Mouse (Mus musculus): Measurements from ENCODE around the gene Il4ra.
A peak's percentile ranks its signal among the peaks of the same experiment; 100 is the strongest.

Gene Il4ra

DNA sequence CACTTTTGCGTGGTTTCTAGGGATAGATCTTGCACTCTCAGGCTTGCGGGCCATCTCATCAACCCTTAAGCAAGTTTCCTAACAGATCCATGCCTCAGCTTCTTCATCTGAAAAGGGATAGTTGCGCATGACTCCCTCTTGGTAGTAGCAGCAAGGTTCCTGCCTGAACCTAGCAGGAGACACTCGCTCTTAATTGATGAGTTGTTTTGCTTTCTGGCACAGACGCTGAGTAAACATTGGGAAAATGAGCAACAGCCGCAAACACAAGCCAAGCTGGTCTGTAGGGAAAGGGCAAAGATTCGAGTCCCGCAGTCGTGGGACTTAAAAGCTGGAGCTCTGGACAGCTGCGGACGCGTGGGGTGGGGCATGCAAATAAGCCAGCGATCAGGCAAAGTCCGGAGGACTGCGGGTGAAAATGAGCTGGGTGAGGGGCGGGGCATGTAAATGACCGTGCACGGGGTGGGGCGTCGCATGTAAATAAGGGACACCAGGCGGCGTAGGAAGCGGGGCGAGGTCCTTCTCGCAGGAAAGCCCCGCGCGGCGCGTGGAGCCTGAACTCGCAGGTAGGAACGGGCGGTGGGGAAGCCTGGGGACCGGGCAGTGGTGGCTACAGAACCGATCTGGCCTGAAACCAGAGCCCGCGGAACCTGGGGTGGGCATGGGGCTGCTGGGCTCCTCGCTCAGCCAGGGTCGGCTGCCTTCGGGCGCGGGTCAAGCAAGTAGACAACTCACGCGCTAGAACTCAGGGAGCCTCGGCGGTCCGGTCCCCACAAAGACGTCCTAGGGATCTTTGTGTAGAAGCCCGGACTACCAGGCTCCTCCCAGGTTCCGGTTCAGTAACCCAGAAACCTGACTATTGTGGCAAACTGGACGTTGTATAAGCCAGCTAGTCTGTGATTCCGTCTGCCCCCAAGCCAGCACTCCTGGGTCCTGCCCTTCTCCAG is at the start of gene Il4ra:
Il4ra (plus strand) TSS at position 355 of the 944 bp plus-strand sequence.
- DNase-seq (ENCODE audit: low read depth, low spot score): peak; percentile 78

DNA sequence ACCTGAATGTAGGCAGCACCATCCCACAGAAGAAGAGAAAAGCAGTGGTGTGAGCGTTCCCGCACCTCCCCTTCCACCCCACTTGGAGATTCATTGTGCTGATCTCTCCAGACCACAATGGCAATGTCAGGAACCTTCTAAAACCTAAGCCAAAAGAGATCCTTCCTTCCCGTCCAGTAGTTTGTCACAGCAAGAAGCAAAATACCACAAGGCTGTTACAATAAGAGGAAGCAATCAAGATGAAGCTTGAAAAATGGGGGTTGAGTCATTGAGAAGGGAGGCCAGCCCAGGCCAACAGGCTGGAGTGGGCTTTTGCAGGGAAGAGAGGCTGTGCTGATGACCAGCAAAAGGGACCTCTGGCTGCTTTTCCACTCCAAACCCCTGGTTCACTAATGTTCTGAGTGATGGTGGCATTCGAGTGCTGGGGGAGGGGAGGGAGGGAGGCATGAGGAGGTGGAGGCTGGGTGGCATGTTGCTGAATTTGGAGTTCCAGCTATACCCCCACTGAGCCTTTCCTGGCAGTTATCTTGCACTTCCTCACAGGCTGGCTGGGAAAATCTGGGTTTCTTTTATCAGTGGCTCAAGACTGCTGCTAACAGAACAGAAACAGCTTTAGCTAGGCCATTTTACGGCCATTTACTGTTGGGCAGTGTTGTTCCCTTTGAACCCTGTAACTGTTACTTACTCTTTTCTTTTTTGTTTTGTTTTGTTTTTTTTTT is 48.4 kb upstream of the Il4ra start:
- DNase-seq (ENCODE audit: low read depth, low spot score): no peak

DNA sequence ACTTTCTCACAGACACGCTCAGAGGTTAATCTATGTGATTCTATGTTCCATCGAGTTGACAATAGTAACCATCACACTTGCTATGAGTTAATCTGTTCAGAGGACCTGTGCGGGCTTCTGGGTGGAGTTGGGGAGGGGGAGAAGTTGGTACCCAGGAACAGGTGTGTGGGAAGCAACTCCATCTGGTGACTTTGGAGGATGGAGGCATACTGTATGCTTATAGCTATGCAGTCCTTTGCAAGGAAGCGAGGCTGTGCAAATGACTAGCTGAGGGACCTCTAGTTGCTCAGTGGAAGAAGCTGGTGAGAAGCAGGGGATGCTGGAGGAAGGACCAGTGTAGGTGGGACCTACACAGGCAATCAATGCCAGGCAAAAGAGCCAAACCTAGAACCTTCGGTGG is 47.3 kb upstream of the Il4ra start:
- DNase-seq (ENCODE audit: low read depth, low spot score): no peak

DNA sequence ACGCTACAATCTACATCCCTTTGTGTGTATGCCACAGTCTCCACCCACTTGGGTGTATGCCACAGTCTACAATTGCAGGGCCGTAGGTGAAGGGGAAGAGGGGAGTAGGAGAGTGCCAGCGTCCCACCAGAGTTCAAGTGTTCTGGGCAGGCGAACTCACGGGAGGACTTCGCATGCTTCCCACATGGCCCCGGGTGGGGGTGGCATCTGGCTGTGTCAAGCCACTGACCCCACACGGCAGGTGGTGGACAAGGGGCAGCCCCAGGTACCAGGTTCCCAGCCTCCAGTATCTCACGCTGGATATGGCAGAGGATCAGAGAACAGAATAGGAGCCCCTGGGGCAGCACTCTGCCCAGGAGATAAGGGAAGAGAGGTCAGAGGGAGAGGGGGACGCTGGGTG is 46.4 kb upstream of the Il4ra start:
- no peak for DNase-seq (ENCODE audit: low read depth, low spot score)

DNA sequence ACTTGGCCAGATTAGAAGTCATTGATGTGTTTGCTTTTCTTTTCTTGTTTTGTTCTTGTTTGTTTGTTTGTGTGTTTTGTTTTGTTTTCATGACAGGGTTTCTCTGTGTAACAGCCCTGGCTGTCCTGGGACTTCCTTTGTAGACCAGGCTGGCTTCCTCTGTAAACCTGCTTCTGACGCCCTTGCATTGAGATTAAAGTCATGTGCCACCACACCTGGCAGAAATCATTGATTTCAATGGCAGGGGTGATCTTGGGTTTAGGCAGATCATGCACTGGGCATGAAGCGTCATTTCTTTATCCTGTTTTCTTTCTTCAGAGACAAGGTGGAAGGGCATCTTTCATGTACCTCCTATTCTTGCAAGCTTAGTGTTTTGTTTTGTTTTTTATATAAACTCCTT is 44.6 kb upstream of the Il4ra start:
- no peak for DNase-seq (ENCODE audit: low read depth, low spot score)

DNA sequence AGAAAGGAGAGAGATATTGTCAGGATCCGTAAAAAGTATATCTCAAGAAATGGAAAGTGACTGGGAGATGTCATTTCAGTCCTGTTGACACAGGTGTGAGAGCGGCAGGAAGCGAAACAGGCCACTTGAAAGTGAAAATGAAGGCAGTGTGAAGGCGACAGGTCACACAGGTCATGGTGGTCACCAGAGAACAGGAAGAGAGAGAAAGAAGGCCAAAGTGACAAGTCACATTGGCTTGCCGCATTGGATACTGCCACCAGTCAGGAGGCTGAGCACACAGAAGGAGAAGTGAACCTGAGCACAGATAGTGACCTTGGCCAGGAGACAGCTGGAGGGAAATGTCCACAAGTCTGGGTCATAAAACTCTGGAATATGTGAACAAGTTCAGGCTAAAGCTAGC is 40.5 kb upstream of the Il4ra start:
- DNase-seq (ENCODE audit: low read depth, low spot score): no peak

DNA sequence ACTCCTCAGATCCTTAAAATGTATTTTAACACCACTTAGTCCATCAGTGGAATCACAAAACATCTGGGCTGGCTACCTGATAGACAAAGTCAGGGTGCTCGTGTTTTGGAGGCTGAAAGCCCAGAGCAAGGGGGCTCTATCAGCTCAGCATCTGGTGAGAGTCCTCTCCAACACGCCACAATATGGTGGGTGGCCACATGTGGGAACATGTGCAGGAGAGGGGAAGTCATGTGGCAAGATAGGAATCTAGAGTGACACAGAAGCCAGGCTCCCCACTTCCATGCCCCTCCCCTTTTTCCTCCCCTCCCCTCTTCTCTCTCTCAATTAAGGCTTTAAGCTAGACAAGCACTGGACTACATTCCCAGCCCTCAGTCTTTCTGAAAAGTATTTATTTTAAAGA is 40.1 kb upstream of the Il4ra start:
- no peak for DNase-seq (ENCODE audit: low read depth, low spot score)

DNA sequence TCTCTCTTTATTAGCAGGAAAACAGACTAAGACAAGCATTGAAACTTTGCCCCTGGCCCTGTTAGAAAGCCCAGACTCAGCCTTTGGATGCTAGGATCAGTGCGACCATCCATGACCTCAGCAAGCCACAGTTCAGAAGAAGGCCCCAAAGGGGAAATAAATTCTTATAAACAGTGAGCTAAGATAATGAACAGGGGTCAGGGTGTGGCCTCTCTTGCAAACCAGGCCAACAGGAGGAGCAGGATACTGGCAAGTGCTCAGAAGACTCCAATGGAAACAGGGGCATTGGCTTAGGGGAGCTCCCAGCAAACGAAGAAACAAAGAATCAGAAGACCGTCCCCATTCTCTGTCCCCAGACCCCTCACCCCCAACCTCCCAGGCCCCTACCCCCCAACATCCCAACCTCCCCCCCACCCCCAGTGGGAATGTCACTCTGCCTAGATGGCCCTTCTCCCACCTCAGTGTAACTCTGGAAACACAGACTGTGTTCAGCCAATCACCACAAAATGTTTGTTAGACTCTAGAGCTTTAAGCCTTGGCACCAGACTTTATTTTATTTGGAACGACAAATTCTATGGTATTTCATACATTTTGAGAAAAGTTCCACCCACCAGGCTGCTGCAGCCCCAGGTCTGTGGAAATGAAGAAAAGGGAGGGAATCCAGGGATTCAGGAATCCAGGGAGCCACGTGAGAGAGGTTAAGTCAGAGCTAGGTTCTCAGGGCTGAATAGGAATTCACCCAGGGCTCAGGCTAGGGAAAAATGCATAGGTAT is 36.7 kb upstream of the Il4ra start:
- DNase-seq (ENCODE audit: low read depth, low spot score): no peak

DNA sequence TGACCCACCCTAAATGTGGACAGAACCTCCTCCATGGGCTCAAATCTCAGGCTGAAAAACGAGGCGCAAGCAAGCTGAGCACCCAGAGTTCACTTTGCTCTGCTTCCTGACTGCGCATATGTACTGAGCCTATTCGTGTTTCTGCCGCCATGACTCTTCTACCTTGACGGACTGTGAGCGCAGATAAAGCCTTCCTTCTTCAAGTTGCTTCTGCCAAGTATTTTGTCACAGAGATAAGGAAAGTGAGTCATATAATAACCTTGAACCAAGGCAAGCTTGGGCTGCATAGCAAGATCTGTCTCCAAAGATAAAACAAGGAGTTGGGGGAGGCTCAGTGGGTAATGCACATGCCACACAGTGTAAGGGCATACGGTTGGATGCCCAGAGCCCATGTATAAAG is 35.2 kb upstream of the Il4ra start:
- DNase-seq (ENCODE audit: low read depth, low spot score): no peak

DNA sequence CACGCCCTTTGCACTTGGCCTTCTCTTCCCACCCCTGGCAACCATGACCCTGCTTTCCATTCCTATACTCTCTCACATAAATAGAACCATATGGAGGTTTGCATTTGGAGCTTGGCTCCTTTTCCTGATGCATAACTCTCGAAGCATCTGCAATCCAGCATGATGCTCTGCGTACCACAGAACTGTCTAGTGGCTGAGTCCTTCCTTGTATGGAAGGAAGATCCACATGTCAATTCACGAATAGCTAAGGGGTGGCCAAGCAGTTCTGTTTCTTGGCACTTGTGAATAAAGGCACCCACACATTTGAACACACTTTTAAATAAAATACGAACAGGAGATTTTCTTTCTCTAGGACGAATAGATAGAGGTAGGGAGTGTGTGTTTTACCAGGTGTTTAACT is 34.5 kb upstream of the Il4ra start:
- no peak for DNase-seq (ENCODE audit: low read depth, low spot score)

DNA sequence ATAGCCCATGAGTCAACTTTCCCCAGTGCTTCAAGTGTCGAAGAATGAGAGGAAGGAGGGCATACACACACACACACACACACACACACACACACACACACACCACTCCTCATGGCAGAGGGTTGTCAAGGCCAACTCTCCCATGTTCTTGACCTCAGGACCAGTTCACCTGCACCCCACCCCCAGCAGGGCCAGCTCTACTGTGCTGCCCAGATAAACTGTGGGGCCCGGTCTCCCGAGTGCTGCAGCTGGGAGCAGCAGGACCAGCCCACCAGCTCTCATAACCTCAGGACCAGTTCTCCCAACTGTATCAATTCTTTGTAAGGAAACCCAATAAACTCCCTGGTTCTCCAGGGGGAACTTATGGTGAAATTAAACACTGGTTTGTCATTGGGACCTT is 32.2 kb upstream of the Il4ra start:
- DNase-seq (ENCODE audit: low read depth, low spot score): no peak

DNA sequence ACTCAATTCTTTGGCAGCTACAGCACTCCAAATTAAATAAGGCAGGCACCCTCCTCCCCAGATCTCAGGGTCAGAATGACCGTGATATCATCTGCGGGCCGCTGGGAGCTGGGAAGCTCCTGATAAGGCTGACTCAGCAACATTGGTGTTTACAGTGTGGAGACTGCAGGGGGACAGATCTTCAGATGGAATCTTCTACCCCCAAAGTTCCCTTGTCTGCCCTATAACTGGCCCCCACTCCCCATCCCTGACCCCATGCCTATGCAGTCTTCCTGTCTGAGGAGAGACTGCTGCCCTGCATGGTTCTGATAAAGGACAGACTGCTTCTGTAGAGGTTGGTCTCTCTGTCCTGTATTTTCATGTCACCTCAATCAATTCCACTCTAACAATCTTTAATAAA is 28.9 kb upstream of the Il4ra start:
- no peak for DNase-seq (ENCODE audit: low read depth, low spot score)

DNA sequence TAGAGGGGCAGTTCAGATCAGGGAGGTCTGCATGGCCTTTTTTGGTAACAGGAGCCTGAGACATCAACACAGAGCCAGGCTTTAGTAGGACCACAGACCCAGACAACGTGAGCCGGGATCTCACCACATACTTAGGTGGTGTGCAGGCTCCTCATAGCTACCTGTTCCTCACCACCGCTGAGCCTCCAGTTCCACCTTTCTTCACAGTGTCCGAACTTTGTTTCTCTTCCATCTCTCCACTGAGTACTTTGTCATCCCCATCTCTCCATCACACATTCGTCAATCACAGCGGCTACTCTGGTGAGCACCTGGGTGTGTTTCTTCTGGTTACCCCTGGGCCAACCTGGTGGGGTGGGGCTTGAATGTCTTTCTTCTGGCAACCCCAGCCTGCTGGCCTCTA is 24.7 kb upstream of the Il4ra start:
- no peak for DNase-seq (ENCODE audit: low read depth, low spot score)

DNA sequence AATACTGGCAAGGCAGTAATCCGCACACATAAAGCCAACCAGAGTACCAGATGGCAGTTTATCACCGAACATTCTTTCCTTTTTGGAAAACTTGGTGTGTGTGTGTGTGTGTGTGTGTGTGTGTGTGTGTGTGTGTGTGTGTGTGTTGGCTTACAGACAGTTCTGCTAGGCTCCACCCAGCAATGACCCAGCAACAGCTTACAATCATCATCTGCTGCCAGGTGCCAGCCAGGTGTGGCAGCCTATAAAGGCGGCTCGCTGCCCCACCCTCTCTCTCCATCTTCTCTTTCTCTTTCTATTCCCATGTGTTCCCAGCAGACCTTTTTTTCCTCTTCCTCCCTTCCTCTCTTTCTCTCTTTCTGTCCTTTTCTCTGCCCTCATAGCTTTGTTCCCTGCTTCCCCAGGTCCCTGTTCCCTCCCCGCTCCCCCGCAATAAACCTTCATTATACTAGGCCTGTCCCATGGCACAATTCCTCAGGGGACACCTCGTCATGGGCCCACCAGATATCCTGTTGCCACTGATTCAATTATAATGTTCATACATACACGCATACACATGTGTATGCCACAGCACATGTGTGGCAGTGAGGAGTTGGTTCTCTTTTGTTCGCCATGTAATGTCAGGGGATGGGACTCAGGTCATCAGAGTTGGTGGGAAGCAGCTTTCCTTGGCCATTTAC is 23.9 kb upstream of the Il4ra start:
- DNase-seq (ENCODE audit: low read depth, low spot score): no peak

DNA sequence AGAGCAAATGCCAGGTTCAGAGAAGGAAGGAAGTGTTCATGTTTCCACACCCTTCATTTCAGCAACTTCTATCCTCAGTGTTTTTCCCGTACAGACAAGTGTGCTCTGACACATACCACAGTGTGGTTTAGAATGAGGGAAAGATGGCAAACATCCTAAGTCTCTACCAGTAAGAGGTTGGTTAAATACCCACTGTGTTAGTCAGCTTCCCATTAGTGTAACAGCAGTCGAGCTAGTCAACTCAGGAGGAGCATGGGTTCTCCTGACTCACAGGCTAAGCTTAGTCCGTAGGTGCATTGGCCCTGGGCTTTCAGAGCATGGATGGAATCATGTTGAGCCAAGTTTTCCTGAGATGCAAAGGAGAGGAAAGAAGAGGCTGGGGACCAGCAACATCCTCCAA is 12.6 kb upstream of the Il4ra start:
- DNase-seq (ENCODE audit: low read depth, low spot score): no peak

DNA sequence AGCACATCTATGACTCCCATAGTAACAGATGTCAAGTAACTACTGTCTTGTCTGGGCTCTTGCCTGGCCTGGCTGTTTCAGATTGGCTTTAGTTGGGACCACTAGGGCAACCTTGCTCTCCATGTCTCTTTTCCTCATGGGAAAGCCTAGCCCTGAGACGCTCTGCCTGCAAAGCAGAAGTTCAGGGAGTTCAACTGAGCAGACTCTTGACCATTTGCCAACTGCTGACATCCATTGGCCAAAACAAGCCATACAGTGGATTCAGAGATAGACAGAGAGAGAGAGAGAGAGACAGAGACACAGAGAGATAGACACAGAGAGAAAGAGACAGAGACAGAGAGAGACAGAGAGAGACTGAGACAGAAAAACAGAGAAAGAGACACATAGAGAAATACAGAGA is 10.9 kb upstream of the Il4ra start:
- no peak for DNase-seq (ENCODE audit: low read depth, low spot score)

DNA sequence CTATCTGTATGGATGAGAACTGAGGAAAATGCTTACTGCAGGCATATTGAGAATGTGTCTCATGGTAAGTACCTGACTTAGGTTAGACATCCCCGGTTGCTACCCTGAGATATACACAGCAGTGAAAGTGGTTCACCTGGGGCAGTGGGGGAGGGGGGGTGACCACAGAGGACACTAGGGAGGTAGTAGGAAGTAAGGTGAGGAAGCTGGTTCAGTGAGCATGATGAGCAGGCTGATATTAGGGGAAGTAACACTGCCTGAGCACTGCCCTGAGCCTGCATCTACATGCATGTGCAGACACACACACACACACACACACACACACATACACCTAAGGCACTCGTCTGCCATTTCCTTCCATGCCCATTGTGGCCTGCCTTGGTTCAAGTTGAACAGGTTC is 10.1 kb upstream of the Il4ra start:
- no peak for DNase-seq (ENCODE audit: low read depth, low spot score)

DNA sequence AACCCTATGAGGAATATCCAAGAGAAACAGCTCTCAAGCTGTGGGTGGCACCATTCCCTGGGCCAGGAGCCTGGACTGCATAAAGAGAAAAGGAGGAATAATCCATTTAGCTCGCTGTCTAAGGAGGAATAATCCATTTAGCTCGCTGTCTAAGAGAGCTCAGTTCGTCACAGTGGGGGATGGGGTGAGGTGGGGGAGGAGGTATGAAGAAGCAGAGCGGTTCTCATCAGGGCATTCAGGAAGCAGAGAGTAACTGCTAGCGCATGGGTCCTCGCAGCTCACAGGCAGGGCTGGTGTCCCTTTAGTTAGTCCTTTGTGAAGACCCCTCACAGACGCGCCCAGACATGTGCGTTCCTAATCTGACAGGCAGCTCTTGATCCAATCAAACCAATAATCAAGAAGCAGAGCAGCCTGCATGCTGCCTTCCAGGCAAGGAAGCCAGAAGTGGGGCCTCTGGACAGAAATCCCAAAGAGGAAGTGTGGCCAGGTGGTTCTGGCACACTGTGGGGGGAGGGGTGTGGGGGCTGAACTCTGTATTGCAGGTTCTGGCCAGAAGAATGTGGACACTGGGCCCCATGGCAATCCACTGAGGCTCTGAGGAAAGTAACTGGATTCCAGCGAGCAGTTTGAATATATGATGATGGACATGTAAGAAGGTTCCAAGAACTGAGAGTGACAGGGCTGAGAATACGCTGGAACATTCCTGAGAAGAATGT is 9.4 kb upstream of the Il4ra start:
- no peak for DNase-seq (ENCODE audit: low read depth, low spot score)

DNA sequence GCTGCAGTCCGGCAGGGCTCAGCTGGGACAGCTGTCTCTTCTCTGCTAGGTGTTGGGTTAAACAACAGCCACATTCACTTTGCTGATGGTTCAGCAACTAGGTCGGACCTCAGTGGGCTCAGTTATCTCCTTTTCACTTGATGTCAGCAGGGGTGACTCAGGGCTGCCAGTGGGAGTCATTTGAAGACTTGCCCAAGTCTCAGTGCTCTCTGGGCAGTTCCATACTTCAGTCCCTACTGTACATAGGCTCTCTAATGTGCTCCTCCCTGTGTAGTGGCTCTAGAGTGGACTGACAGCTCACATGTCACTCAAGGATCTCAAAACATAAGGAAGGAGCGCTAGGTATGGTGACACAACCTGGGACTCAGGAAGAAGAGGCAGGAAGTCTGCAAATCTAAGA is 8.4 kb upstream of the Il4ra start:
- DNase-seq (ENCODE audit: low read depth, low spot score): no peak

DNA sequence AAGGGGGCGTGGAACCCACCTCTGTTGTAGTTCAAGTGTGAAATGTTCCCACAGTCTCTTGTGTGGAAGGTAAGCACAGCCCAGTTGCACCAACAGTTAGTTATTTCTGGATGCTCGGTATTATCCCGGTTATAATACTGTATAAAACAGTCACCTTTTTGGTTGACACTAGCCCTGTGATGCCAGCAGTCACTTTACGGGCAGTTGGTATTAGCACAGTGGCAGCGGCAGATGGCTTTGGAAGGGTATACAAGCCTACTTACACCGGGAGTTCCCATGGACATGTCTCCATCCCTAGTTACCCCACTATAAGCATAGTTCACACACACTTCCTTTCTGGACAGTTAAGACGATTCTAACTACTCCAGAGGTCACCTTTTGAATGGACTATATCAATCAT is 6.6 kb upstream of the Il4ra start:
- no peak for DNase-seq (ENCODE audit: low read depth, low spot score)

DNA sequence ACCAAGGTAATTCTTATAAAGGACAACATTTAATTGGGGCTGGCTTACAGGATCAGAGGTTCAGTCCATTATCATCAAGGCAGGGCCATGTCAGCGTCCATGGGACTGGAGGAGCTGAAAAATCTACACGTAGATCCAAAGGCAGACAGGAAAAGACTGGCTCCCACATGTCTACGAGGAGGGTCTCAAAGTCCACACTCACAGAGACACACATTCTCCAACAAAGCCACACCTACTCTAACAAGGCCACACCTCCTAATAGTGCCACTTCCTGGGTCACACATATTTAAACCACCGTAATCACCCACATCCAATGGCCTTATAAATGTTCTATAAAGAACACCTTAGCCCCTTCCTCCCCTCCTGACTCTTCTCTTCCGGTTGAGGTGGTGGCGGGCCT is 5.2 kb upstream of the Il4ra start:
- no peak for DNase-seq (ENCODE audit: low read depth, low spot score)

Measured in forelimb bud, embryonic 11.5 days (tissue).